Mouse (Mus musculus) ES-E14 (cell line): Measurements from ENCODE around the gene Hlcs. TPM values are rescaled to one million over a fixed set of nuclear protein-coding genes. Genes with fewer than 3 reads are reported as not detected.
A peak's percentile ranks its signal among the peaks of the same experiment; 100 is the strongest.

Source experiments
- DNase-seq: peaks from one replicate; pipeline ENCODE4 v3.0.0-alpha.2; 2013; ENCODE audit warnings: low read depth, low spot score
- H3K27ac ChIP-seq: 2 replicates; pipeline ENCODE4 v1.5.1; 2012; ENCODE audit warnings: low read depth, mild to moderate bottlenecking, low read length, moderate library complexity, mixed read lengths; ENCODE audit not compliant: poor library complexity, insufficient read depth, severe bottlenecking
- H3K36me3 ChIP-seq: 2 replicates; pipeline ENCODE4 v1.6.1; 2012; ENCODE audit warnings: mild to moderate bottlenecking, low read length, moderate library complexity, mixed read lengths; ENCODE audit not compliant: control insufficient read depth, poor library complexity, insufficient read depth, severe bottlenecking
- H3K4me1 ChIP-seq, 2 experiments: fragments of 150-350 bp in 1 of 2; sonication (generic) in 1 of 2; 2 replicates each; pipeline ENCODE4 v1.6.1; 2012; ENCODE audit warnings: low read length in 2 of 2, mild to moderate bottlenecking in 1 of 2, mixed read lengths in 1 of 2; ENCODE audit not compliant: control insufficient read depth in 2 of 2, insufficient read depth in 2 of 2, poor library complexity in 1 of 2
- H3K4me3 ChIP-seq, 2 experiments: fragments of 150-350 bp in 1 of 2; sonication (generic) in 1 of 2; 2 replicates each; pipeline ENCODE4 v1.5.1; 2012; ENCODE audit warnings: low read length in 2 of 2, low read depth in 1 of 2, mild to moderate bottlenecking in 1 of 2, mixed read lengths in 1 of 2; ENCODE audit not compliant: insufficient read depth in 1 of 2, poor library complexity in 1 of 2, severe bottlenecking in 1 of 2
- H3K9ac ChIP-seq: 2 replicates; pipeline ENCODE4 v1.6.1; 2012; ENCODE audit warnings: low read depth, mild to moderate bottlenecking, low read length, mixed read lengths; ENCODE audit not compliant: poor library complexity, insufficient read depth, severe bottlenecking
- H3K9me3 ChIP-seq: fragments of 150-350 bp; sonication (generic); 2 replicates; pipeline ENCODE4 v1.6.1; 2012; ENCODE audit warnings: low read depth, mild to moderate bottlenecking, low read length; ENCODE audit not compliant: control insufficient read depth, insufficient read depth
- CHD2 ChIP-seq: IDR thresholded peaks from 2 replicates; pipeline ENCODE4 v1.6.1; 2014; ENCODE audit warnings: mild to moderate bottlenecking, low read depth, low read length, inconsistent platforms
- HCFC1 ChIP-seq: IDR thresholded peaks from 2 replicates; pipeline ENCODE4 v1.6.1; 2012; ENCODE audit warnings: low read length, inconsistent platforms, borderline replicate concordance; ENCODE audit not compliant: insufficient read depth
- MAFK ChIP-seq: IDR thresholded peaks from 2 replicates; pipeline ENCODE4 v1.6.1; 2014; ENCODE audit warnings: mild to moderate bottlenecking, low read depth, low read length, inconsistent platforms; ENCODE audit not compliant: insufficient read depth
- ZC3H11A ChIP-seq: IDR thresholded peaks from 2 replicates; pipeline ENCODE4 v1.6.1; 2012; ENCODE audit warnings: low read depth, mild to moderate bottlenecking, inconsistent platforms, low read length, borderline replicate concordance
- ZNF384 ChIP-seq: IDR thresholded peaks from 2 replicates; pipeline ENCODE4 v1.6.1; 2012; ENCODE audit warnings: low read depth, low read length, inconsistent platforms
- in situ Hi-C, 2 experiments: fragments of 600-800 bp; cut with MboI; formaldehyde crosslinking; loops; one replicate each; pipeline ENCODE4 v1.15.1; 2025; ENCODE audit warnings: low sequenced_read_pairs in 2 of 2, inconsistent platforms in 1 of 2; ENCODE audit not compliant: unreplicated experiment in 2 of 2
- total RNA-seq: library from RNA; depleted of rRNA; stranded (reverse); fragments of 300-350 nt; gene quantifications from 2 replicates; pipeline ENCODE4 v1.2.3, GENCODE M21; 2012

The Hlcs gene
- total RNA-seq, 1 experiment = 5.2 TPM

GRCm38 (mm10) chr16:94083848-94084525, 229.4 kb downstream of the Hlcs start:
- Histone ChIP-seq H3K9me3 (no peaks in the 10 kb centered on the region), H3K4me1 (peaks cover 0 to 2% of the 10 kb centered on the region in 2 experiments; a peak in 1 of 4 replicates), H3K36me3 (no peaks in the 10 kb centered on the region), H3K4me3 (peak overlapping the region in 1 of 2 experiments; percentile 18; a peak in 1 of 4 replicates), H3K27ac (no peak overlapping the region), H3K9ac (no peak overlapping the region)
- in situ Hi-C loops = loop anchor here in 1 of 2 experiments (10.0 kb wide), 1 partner anchor 1389 kb away; no protein-coding TSS in a partner anchor
- no peak for DNase-seq
- TF ChIP-seq ZC3H11A (no peak), CHD2 (no peak), HCFC1 (no peak), MAFK (no peak), ZNF384 (no peak)

GRCm38 (mm10) chr16:94082960-94083847, 230.2 kb downstream of the Hlcs start:
- no peak for DNase-seq

GRCm38 (mm10) chr16:94081996-94082708, 231.2 kb downstream of the Hlcs start:
- peaks cover 0 to 2% of the 10 kb centered on the region in 2 experiments; a peak in 1 of 4 replicates for H3K4me1 ChIP-seq
- DNase-seq = no peak

More at GRCm38 (mm10) chr16:94082960-94083847, 230.2 kb downstream of the Hlcs start:
- Histone ChIP-seq H3K9me3 (no peaks in the 10 kb centered on the region), H3K4me1 (peaks cover 0 to 2% of the 10 kb centered on the region in 2 experiments; a peak in 1 of 4 replicates), H3K9ac (no peak overlapping the region), H3K27ac (no peak overlapping the region), H3K4me3 (no peak overlapping the region), H3K36me3 (no peaks in the 10 kb centered on the region)
- in situ Hi-C loops = loop anchor here in 1 of 2 experiments (10.0 kb wide), 1 partner anchor 1388 kb away; no protein-coding TSS in a partner anchor
- no peak for TF ChIP-seq HCFC1
- TF ChIP-seq ZNF384 = peak; percentile 85
- TF ChIP-seq CHD2 = no peak
- no peak for TF ChIP-seq MAFK
- TF ChIP-seq ZC3H11A = no peak

GRCm38 (mm10) chr16:94081596-94081995, 231.8 kb downstream of the Hlcs start:
- no peak for DNase-seq
- H3K4me1 ChIP-seq = no peaks in the 10 kb centered on the region
- no peak for TF ChIP-seq ZC3H11A
- TF ChIP-seq CHD2 = no peak
- no peak for TF ChIP-seq HCFC1
- TF ChIP-seq MAFK = no peak
- no peak for TF ChIP-seq ZNF384
- in situ Hi-C loops = loop anchor here in 1 of 2 experiments (10.0 kb wide), 1 partner anchor 1387 kb away; no protein-coding TSS in a partner anchor
- no peak overlapping the region for H3K9ac ChIP-seq
- no peaks in the 10 kb centered on the region for H3K9me3 ChIP-seq
- no peaks in the 10 kb centered on the region for H3K36me3 ChIP-seq
- no peak overlapping the region for H3K4me3 ChIP-seq
- H3K27ac ChIP-seq = no peak overlapping the region

More at GRCm38 (mm10) chr16:94081996-94082708, 231.2 kb downstream of the Hlcs start:
- Histone ChIP-seq H3K9me3 (no peaks in the 10 kb centered on the region), H3K4me3 (no peak overlapping the region), H3K9ac (no peak overlapping the region), H3K27ac (no peak overlapping the region), H3K36me3 (no peaks in the 10 kb centered on the region)
- TF ChIP-seq HCFC1 = no peak
- TF ChIP-seq ZNF384 = no peak
- TF ChIP-seq ZC3H11A = no peak
- no peak for TF ChIP-seq MAFK
- no peak for TF ChIP-seq CHD2
- in situ Hi-C loops = loop anchor here in 1 of 2 experiments (10.0 kb wide), 1 partner anchor 1387 kb away; no protein-coding TSS in a partner anchor
